Mouse (Mus musculus): Measurements from ENCODE around the gene Selenof. TPM values are rescaled to one million over a fixed set of nuclear protein-coding genes. Genes with fewer than 3 reads are reported as not detected.
A peak's percentile ranks its signal among the peaks of the same experiment; 100 is the strongest.

Selenof gene
- polyA plus RNA-seq, 1 experiment from 2014 or later = 538 TPM

- no peak overlapping the region; the same call in 1 of the 2 replicates for H3K4me2 ChIP-seq (ENCODE audit: low read length)
- H3K27me3 ChIP-seq (replicated peaks; ENCODE audit: control insufficient read depth, insufficient read depth, low read length) = no peaks in the 10 kb centered on the region
- WGBS = 3% methylated on average over 4 of the region's 4 CpGs
- peak; percentile 45 for ATAC-seq
- no peaks in the 10 kb centered on the region for H3K36me3 ChIP-seq (ENCODE audit: control insufficient read depth, insufficient read depth)
- H3K9ac ChIP-seq (replicated peaks; ENCODE audit: low read depth, low read length) = no peak overlapping the region
- peaks cover 24% of the 10 kb centered on the region for H3K4me1 ChIP-seq (replicated peaks; ENCODE audit: control insufficient read depth, insufficient read depth, low read length)
- H3K9me3 ChIP-seq (ENCODE audit: control insufficient read depth, low read length) = no peaks in the 10 kb centered on the region
- H3K4me3 ChIP-seq (replicated peaks; ENCODE audit: low read length) = no peak overlapping the region
- peak overlapping the region; percentile 6; the same call in 1 of the 2 replicates for H3K27ac ChIP-seq (ENCODE audit: low read length)
These were observed 24.3 kb upstream of the Selenof start for GRCm38 (mm10) chr3:144545832-144546231.

- WGBS = 5% methylated on average over 4 of the region's 4 CpGs
- peak; percentile 58 for ATAC-seq
- H3K9me3 ChIP-seq (ENCODE audit: control insufficient read depth, low read length) = no peaks in the 10 kb centered on the region
- H3K4me2 ChIP-seq (ENCODE audit: low read length) = no peak overlapping the region
- peaks cover 31% of the 10 kb centered on the region for H3K4me1 ChIP-seq (replicated peaks; ENCODE audit: control insufficient read depth, insufficient read depth, low read length)
- H3K27me3 ChIP-seq (replicated peaks; ENCODE audit: control insufficient read depth, insufficient read depth, low read length) = no peaks in the 10 kb centered on the region
- no peaks in the 10 kb centered on the region for H3K36me3 ChIP-seq (ENCODE audit: control insufficient read depth, insufficient read depth)
- H3K4me3 ChIP-seq (replicated peaks; ENCODE audit: low read length) = no peak overlapping the region
- no peak overlapping the region for H3K9ac ChIP-seq (replicated peaks; ENCODE audit: low read depth, low read length)
- H3K27ac ChIP-seq (ENCODE audit: low read length) = peak overlapping the region; percentile 13; the same call in 1 of the 2 replicates
These were observed 23.6 kb upstream of the Selenof start for GRCm38 (mm10) chr3:144546490-144546889.

DNA sequence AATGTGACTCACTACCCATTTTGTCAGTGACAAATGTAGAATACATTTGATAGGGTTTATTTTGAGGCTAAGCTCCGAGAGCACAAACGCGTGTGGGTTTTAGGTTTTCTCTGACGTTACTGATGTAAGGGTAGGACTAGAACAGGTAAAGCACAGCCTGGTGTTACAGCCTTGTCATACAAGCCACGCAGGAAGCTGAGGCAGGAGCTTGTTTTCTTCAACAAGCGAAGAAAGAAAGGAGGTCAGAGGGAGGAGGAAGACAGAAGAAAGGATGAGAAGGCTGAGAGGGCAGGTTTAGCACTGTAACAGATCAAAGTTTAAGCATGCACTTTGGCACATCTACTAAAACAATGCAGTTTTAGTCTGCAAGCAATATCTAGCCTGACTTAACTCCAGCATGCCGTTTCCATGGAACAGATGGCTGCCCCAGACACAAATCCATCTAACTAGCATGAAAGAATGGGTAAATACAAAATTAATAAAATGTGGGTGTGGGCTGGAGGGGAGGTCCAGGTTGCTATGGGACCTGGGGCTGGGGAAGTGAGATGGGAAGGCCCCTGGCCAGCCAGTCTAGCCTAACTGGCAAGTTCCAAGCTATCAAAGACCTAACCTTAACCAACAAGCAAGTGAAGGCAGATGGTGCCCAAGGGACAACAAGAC lies 21.8 kb upstream of the Selenof start:
- H3K4me3 ChIP-seq (replicated peaks; ENCODE audit: low read length) = no peak overlapping the region
- 82% methylated on average over 7 of the region's 7 CpGs for WGBS
- H3K27me3 ChIP-seq (replicated peaks; ENCODE audit: control insufficient read depth, insufficient read depth, low read length) = no peaks in the 10 kb centered on the region
- no peaks in the 10 kb centered on the region for H3K36me3 ChIP-seq (ENCODE audit: control insufficient read depth, insufficient read depth)
- 0 out of 2 replicates have a peak, but pooled peaks have one; percentile 9 for ATAC-seq
- H3K27ac ChIP-seq (ENCODE audit: low read length) = peak overlapping the region; percentile 58
- peaks cover 34% of the 10 kb centered on the region for H3K4me1 ChIP-seq (replicated peaks; ENCODE audit: control insufficient read depth, insufficient read depth, low read length)
- H3K9me3 ChIP-seq (ENCODE audit: control insufficient read depth, low read length) = no peaks in the 10 kb centered on the region
- no peak overlapping the region for H3K4me2 ChIP-seq (ENCODE audit: low read length)
- H3K9ac ChIP-seq (replicated peaks; ENCODE audit: low read depth, low read length) = no peak overlapping the region

DNA sequence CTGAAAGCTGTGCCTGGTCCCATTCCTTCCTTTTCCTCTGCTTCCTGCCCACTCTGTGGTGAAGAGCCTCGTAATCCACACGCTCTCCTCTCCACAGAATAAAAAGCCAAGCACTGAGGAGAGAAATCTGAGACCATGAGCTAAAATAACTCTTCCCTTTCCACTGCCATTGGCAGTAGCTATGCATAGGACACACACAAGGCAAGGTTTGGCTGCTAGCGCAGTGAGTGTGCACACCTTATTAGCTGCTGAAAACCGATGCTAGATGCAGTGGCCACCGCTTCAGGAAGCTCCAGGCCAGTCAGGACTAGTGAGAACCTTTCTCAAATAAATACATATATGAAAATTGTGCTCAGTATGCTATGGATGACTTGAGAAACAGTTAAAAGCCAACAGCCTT lies 20.1 kb upstream of the Selenof start:
- no peaks in the 10 kb centered on the region for H3K36me3 ChIP-seq (ENCODE audit: control insufficient read depth, insufficient read depth)
- H3K27me3 ChIP-seq (replicated peaks; ENCODE audit: control insufficient read depth, insufficient read depth, low read length) = no peaks in the 10 kb centered on the region
- H3K4me3 ChIP-seq (replicated peaks; ENCODE audit: low read length) = no peak overlapping the region
- H3K4me2 ChIP-seq (ENCODE audit: low read length) = no peak overlapping the region
- peaks cover 41% of the 10 kb centered on the region for H3K4me1 ChIP-seq (replicated peaks; ENCODE audit: control insufficient read depth, insufficient read depth, low read length)
- H3K9ac ChIP-seq (replicated peaks; ENCODE audit: low read depth, low read length) = no peak overlapping the region
- ATAC-seq = no peak
- H3K27ac ChIP-seq (ENCODE audit: low read length) = no peak overlapping the region
- WGBS = 89% methylated on average over 5 of the region's 5 CpGs
- H3K9me3 ChIP-seq (ENCODE audit: control insufficient read depth, low read length) = no peaks in the 10 kb centered on the region

DNA sequence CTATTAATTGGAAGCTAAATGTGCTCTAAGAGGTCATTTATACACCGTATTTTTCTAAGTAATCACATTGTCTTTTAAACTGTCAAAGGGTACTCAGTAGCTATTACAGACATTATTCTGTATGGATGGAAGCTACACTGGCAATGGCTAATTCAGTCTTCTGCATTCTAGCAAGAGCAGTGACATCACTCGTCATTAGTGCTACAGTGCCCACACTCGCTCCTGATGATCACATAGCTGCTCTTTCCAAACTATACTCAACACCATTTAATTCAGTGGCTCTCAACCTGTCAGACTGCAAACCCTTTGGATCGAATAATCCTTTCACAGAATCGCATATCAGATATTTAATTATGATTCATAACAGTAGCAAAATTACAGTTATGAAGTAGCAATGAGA lies 19.4 kb upstream of the Selenof start:
- H3K4me2 ChIP-seq (ENCODE audit: low read length) = no peak overlapping the region
- peaks cover 35% of the 10 kb centered on the region for H3K4me1 ChIP-seq (replicated peaks; ENCODE audit: control insufficient read depth, insufficient read depth, low read length)
- no peak overlapping the region for H3K4me3 ChIP-seq (replicated peaks; ENCODE audit: low read length)
- no peaks in the 10 kb centered on the region for H3K36me3 ChIP-seq (ENCODE audit: control insufficient read depth, insufficient read depth)
- 42% methylated on average over 5 of the region's 5 CpGs for WGBS
- no peak overlapping the region for H3K9ac ChIP-seq (replicated peaks; ENCODE audit: low read depth, low read length)
- H3K27me3 ChIP-seq (replicated peaks; ENCODE audit: control insufficient read depth, insufficient read depth, low read length) = no peaks in the 10 kb centered on the region
- H3K9me3 ChIP-seq (ENCODE audit: control insufficient read depth, low read length) = no peaks in the 10 kb centered on the region
- H3K27ac ChIP-seq (ENCODE audit: low read length) = no peak overlapping the region
- no peak for ATAC-seq

DNA sequence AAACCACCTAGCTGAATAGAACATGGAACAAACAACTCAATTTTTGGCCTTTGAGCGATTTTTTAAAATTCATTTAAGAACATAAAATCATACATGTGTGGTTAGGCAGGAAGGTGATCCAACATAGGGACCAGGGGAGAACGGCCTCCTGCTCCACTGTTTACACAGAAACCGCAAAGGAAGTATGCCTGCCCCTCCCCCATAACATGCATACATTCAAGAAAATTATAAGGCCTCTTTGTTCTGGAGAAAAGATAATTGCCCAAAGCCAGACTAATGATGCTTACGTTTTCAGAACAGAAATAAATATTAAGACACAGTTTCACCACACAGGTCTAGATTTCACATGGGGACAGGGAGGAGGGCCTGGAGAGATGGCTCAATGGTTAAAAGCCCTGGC lies 18.7 kb upstream of the Selenof start:
- no peak for ATAC-seq
- Histone ChIP-seq H3K27me3 (replicated peaks; ENCODE audit: control insufficient read depth, insufficient read depth, low read length) (no peaks in the 10 kb centered on the region), H3K9me3 (ENCODE audit: control insufficient read depth, low read length) (no peaks in the 10 kb centered on the region), H3K9ac (replicated peaks; ENCODE audit: low read depth, low read length) (no peak overlapping the region), H3K27ac (ENCODE audit: low read length) (no peak overlapping the region), H3K4me2 (ENCODE audit: low read length) (no peak overlapping the region), H3K4me1 (replicated peaks; ENCODE audit: control insufficient read depth, insufficient read depth, low read length) (peaks cover 34% of the 10 kb centered on the region), H3K36me3 (ENCODE audit: control insufficient read depth, insufficient read depth) (no peaks in the 10 kb centered on the region), H3K4me3 (replicated peaks; ENCODE audit: low read length) (no peak overlapping the region)
- WGBS = 43% methylated on average over 4 of the region's 4 CpGs

DNA sequence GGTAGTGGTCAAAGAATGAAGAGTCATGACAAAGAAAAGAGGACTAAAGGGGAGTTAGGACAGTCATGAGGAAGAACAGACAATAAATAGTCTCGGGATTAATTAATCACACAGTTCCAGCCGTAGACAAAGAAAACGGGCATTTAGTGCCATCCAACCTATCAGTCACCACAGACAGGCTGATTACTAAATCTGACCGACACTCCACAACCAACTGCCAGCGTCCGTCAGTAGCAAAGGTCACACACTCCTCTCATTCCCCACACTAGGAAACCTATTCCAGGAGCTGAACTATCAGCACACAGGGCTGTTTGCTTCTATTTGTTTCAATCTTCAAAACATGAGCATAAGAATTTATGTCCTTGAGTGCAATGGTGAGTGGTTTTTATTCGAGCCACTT lies 16.2 kb upstream of the Selenof start:
- Histone ChIP-seq H3K4me1 (replicated peaks; ENCODE audit: control insufficient read depth, insufficient read depth, low read length) (peaks cover 34% of the 10 kb centered on the region), H3K27ac (ENCODE audit: low read length) (no peak overlapping the region), H3K4me3 (replicated peaks; ENCODE audit: low read length) (no peak overlapping the region), H3K4me2 (ENCODE audit: low read length) (no peak overlapping the region), H3K9me3 (ENCODE audit: control insufficient read depth, low read length) (no peaks in the 10 kb centered on the region), H3K9ac (replicated peaks; ENCODE audit: low read depth, low read length) (no peak overlapping the region), H3K36me3 (ENCODE audit: control insufficient read depth, insufficient read depth) (no peaks in the 10 kb centered on the region), H3K27me3 (replicated peaks; ENCODE audit: control insufficient read depth, insufficient read depth, low read length) (no peaks in the 10 kb centered on the region)
- ATAC-seq = no peak
- 31% methylated on average over 7 of the region's 7 CpGs for WGBS

DNA sequence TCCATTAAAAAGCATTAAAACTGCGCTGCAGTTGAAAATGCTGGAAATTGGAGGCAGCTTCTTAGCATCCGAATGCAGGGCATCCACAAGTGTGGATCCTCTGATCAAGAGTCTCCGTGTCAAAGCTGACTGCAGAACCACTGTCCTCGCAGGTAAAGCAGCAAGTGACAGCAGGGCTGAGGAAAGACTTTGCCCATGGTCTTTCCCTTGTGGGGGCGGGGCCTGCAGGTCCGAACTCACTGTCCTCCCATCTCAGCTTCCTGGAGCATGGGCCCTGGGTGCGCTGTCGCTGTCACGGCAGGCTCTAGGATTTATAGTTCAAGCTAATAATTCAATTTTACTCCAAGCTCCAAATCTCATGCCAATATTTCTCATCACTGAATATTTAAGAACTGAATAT lies 15.6 kb upstream of the Selenof start:
- 47% methylated on average over 9 of the region's 9 CpGs for WGBS
- H3K4me2 ChIP-seq (ENCODE audit: low read length) = 0 out of 2 replicates have a peak overlapping the region, but pooled peaks have one; percentile 7
- no peak overlapping the region for H3K27ac ChIP-seq (ENCODE audit: low read length)
- H3K9ac ChIP-seq (replicated peaks; ENCODE audit: low read depth, low read length) = no peak overlapping the region
- peaks cover 36% of the 10 kb centered on the region for H3K4me1 ChIP-seq (replicated peaks; ENCODE audit: control insufficient read depth, insufficient read depth, low read length)
- no peaks in the 10 kb centered on the region for H3K27me3 ChIP-seq (replicated peaks; ENCODE audit: control insufficient read depth, insufficient read depth, low read length)
- H3K9me3 ChIP-seq (ENCODE audit: control insufficient read depth, low read length) = no peaks in the 10 kb centered on the region
- no peaks in the 10 kb centered on the region for H3K36me3 ChIP-seq (ENCODE audit: control insufficient read depth, insufficient read depth)
- no peak for ATAC-seq
- H3K4me3 ChIP-seq (replicated peaks; ENCODE audit: low read length) = no peak overlapping the region

DNA sequence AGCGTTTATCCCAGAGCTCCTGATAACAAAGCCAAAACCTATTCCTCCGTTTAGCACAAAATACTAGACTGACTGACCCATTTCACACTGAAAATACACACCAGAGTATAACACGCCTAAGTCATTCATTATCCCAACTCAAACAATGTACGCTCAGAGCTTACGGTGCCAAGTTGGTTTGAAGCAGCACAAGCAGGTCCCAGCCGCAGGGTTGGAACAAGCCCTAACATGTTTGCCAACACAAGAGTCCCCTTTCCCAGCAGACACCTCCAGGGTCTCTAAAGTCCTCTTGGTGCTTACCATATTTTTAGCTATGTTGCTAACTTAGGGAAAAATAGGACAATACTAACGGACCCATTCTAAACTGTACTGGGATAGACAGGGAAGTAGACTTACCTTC lies 15.0 kb upstream of the Selenof start:
- ATAC-seq = peak; percentile 29; the same call in 1 of the 2 replicates
- Histone ChIP-seq H3K9me3 (ENCODE audit: control insufficient read depth, low read length) (no peaks in the 10 kb centered on the region), H3K9ac (replicated peaks; ENCODE audit: low read depth, low read length) (no peak overlapping the region), H3K4me3 (replicated peaks; ENCODE audit: low read length) (no peak overlapping the region), H3K27me3 (replicated peaks; ENCODE audit: control insufficient read depth, insufficient read depth, low read length) (no peaks in the 10 kb centered on the region), H3K36me3 (ENCODE audit: control insufficient read depth, insufficient read depth) (no peaks in the 10 kb centered on the region), H3K4me2 (ENCODE audit: low read length) (no peak overlapping the region), H3K4me1 (replicated peaks; ENCODE audit: control insufficient read depth, insufficient read depth, low read length) (peaks cover 36% of the 10 kb centered on the region), H3K27ac (ENCODE audit: low read length) (no peak overlapping the region)
- WGBS = 45% methylated on average over 7 of the region's 7 CpGs

All from forebrain, embryonic 16.5 days (tissue).